Mouse (Mus musculus) kidney, embryonic 14.5 days (tissue): Measurements from ENCODE around the gene Gpr174. TPM values are rescaled to one million over a fixed set of nuclear protein-coding genes. Genes with fewer than 3 reads are reported as not detected.

Experiments
- polyA plus RNA-seq: library from polyadenylated mRNA; unstranded; fragments of >200 nt; fragmentation: Nextera tagmentation; extraction: Ambion mirVana; gene quantifications from 2 replicates; pipeline ENCODE4 v1.2.1, GENCODE M21; 2014

Gpr174 gene
- polyA plus RNA-seq, 1 experiment from 2014 or later, result not detected

Other genes with a start within 250 kb of the Gpr174 start
- not detected in 2 replicates for gene P2ry10, start 167.4 kb upstream of the Gpr174 start, polyA plus RNA-seq
- gene P2ry10b, start 107.0 kb upstream of the Gpr174 start, polyA plus RNA-seq, result 0.47 and 0.72 TPM in 2 replicates
- 82.7 and 114 TPM in 2 replicates for gene Itm2a, start 147.5 kb downstream of the Gpr174 start, polyA plus RNA-seq